In the genomic region with DNA sequence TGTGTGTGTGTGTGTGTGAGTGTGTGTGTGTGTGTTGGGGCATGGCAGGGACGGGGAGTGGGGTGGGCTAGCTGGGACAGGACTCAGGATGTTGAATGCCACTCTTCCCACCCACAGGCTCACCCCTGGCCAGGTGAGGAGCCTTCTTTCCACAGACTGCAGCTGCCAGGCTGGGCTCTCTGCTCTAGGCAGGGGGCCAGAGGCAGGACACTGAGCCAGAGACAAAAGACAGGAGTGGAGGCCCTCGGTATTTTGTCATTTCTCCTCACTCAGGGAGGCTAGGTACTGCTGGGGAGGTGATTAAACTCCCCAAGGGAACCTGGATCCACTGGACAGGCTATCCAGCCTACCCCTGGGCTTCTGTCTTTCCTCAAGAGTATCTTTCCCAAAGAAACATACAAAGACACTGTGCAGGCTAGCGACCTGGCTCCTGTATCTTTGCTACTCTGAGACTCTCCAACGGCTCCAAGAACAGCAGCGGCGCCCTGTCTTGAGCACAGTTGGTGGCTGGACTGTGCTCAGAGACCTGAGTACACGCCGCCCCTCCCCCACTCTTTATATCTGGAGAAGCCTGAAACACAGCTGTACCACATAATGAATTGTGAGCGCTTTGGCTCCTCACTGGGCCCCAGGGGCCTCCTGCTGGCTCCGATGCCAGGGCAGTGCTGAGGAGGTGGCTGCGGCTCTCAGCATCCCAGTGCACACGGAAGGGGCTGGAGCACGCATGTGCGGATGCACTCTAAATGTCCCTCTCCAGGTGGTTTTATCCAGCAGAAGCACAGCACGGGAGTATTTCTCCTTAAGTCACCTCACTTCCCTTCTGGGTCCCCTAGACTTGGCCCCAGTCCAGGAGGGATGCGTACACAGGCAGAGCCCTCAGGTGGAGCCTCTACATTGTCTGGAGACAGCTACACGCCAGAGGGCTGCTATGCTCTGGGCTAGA, we compare ENCODE assay signal across 9 mouse cellular contexts. TPM values are rescaled to one million over a fixed set of nuclear protein-coding genes. Genes with fewer than 3 reads are reported as not detected.
DNase-seq lines count a peak whose midpoint lies in the region; ATAC-seq lines count a peak whose summit lies in the region.
"Had no signal": no experiment of that assay in that cellular context is flagged by ENCODE, and none has a peak within 500 bp of the region (broad histone marks: within the 10 kb centered on the region; RNA-seq: fewer than 3 reads in every experiment).

No protein-coding gene starts in this region.

- peak overlapping the region; percentile 43 for H3K9ac ChIP-seq in forebrain, embryonic 11.5 days (ENCODE audit: low read length)
- H3K9ac ChIP-seq in hindbrain, embryonic 11.5 days (ENCODE audit: low read depth, low read length), result peak overlapping the region; percentile 47; the same call in 1 of the 2 replicates

- peak overlapping the region; percentile 25 for H3K4me2 ChIP-seq in forebrain, embryonic 11.5 days (ENCODE audit: low read depth, low read length, severe bottlenecking)
- no peak overlapping the region for H3K4me2 ChIP-seq in hindbrain, embryonic 11.5 days (replicated peaks; ENCODE audit: low read depth, low read length)

- 37% methylated on average over 17 of the region's 17 CpGs for WGBS in forebrain, embryonic 11.5 days
- WGBS in hindbrain, embryonic 11.5 days, result 36% methylated on average over 17 of the region's 17 CpGs

- peak; percentile 38 for DNase-seq in embryo, embryonic 11.5 days (ENCODE audit: low read depth, low spot score)
- peak; percentile 72 for DNase-seq in forebrain, embryonic 11.5 days (ENCODE audit: low spot score)
- DNase-seq in hindbrain, embryonic 11.5 days (ENCODE audit: low spot score), result peak; percentile 77
- peak; percentile 64 for DNase-seq in lung, postnatal 10 days
- DNase-seq in testis, postnatal 14 days (ENCODE audit: low spot score), result peak; percentile 46
- no peak for DNase-seq in c-Kit-positive CD71-positive TER-119-positive erythroid progenitor cells, embryonic 14.5 days (ENCODE audit: low spot score)
- DNase-seq in layer of hippocampus, adult 9-11 months, result no peak

- H3K36me3 ChIP-seq in forebrain, embryonic 11.5 days (ENCODE audit: control insufficient read depth, insufficient read depth, low read length), result no peaks in the 10 kb centered on the region
- H3K36me3 ChIP-seq in hindbrain, embryonic 11.5 days (ENCODE audit: control insufficient read depth, insufficient read depth, low read length), result no peaks in the 10 kb centered on the region

- peak; percentile 31; the same call in 1 of the 2 replicates for ATAC-seq in forebrain, embryonic 11.5 days (replicated peaks; ENCODE audit: low FRiP score)
- ATAC-seq in hindbrain, embryonic 11.5 days (ENCODE audit: low FRiP score), result peak; percentile 62
- ATAC-seq in erythroblast, adult 5-6 weeks (replicated peaks; ENCODE audit: low FRiP score, poor library complexity, severe bottlenecking), result no peak

- no peaks in the 10 kb centered on the region for H3K27me3 ChIP-seq in forebrain, embryonic 11.5 days (ENCODE audit: control insufficient read depth, insufficient read depth, low read length)
- no peaks in the 10 kb centered on the region for H3K27me3 ChIP-seq in hindbrain, embryonic 11.5 days (ENCODE audit: control insufficient read depth, insufficient read depth, low read length)

- peak overlapping the region; percentile 66 for H3K27ac ChIP-seq in forebrain, embryonic 11.5 days (ENCODE audit: low read depth, low read length)
- peak overlapping the region; percentile 84 for H3K27ac ChIP-seq in hindbrain, embryonic 11.5 days (ENCODE audit: low read depth, low read length)

- no peaks in the 10 kb centered on the region for H3K9me3 ChIP-seq in forebrain, embryonic 11.5 days (ENCODE audit: control insufficient read depth, low read length)
- no peaks in the 10 kb centered on the region for H3K9me3 ChIP-seq in hindbrain, embryonic 11.5 days (ENCODE audit: control insufficient read depth, low read length)

- peaks cover 17% of the 10 kb centered on the region for H3K4me1 ChIP-seq in forebrain, embryonic 11.5 days (replicated peaks; ENCODE audit: control insufficient read depth, insufficient read depth, low read length)
- peaks cover 20% of the 10 kb centered on the region for H3K4me1 ChIP-seq in hindbrain, embryonic 11.5 days (replicated peaks; ENCODE audit: control insufficient read depth, insufficient read depth, low read length)

- H3K4me3 ChIP-seq in forebrain, embryonic 11.5 days (ENCODE audit: low read depth, low read length), result no peak overlapping the region
- H3K4me3 ChIP-seq in hindbrain, embryonic 11.5 days (ENCODE audit: low read depth, low read length), result no peak overlapping the region

RNA-seq across cellular contexts. Expression of a gene that starts 7.9 kb away (rescaled TPM):
- 2.0 and 2.1 TPM in 2 replicates for polyA plus RNA-seq in forebrain, embryonic 11.5 days (2014; fragmentation: Nextera tagmentation; extraction: Ambion mirVana)
- 2.1 and 2.7 TPM in 2 replicates for polyA plus RNA-seq in hindbrain, embryonic 11.5 days (2014; fragmentation: Nextera tagmentation; extraction: Ambion mirVana)
- total RNA-seq in erythroblast, adult 5-6 weeks (2015; ENCODE audit: low replicate concordance), result not detected in 2 replicates
- not detected in 2 replicates for total RNA-seq in erythroblast, adult 5-6 weeks (2017; ENCODE audit: low replicate concordance)
- total RNA-seq: liver, adult 2 months had no signal
- polyA plus RNA-seq: liver, adult 2 months had no signal

RNA-seq across cellular contexts. Expression of a gene that starts 43.1 kb away (rescaled TPM):
- polyA plus RNA-seq in forebrain, embryonic 11.5 days (2014; fragmentation: Nextera tagmentation; extraction: Ambion mirVana), result 22.2 and 23.6 TPM in 2 replicates
- polyA plus RNA-seq in hindbrain, embryonic 11.5 days (2014; fragmentation: Nextera tagmentation; extraction: Ambion mirVana), result 16.5 and 17.8 TPM in 2 replicates
- total RNA-seq in erythroblast, adult 5-6 weeks (2015; ENCODE audit: low replicate concordance), result 23.2 and 30.0 TPM in 2 replicates
- 37.8 and 38.3 TPM in 2 replicates for total RNA-seq in erythroblast, adult 5-6 weeks (2017; ENCODE audit: low replicate concordance)

Comparison
In these comparisons a context has a peak if more than half of its experiments do, and no peak if none do; other contexts are left out.
1. DNase-seq: peak in embryo, embryonic 11.5 days (single experiment), forebrain, embryonic 11.5 days (single experiment), hindbrain, embryonic 11.5 days (single experiment), lung, postnatal 10 days (single experiment) and testis, postnatal 14 days (single experiment); none in c-Kit-positive CD71-positive TER-119-positive erythroid progenitor cells, embryonic 14.5 days (single experiment) and layer of hippocampus, adult 9-11 months (single experiment).